7 mouse cellular contexts compared by ENCODE assay signal in the genomic region with DNA sequence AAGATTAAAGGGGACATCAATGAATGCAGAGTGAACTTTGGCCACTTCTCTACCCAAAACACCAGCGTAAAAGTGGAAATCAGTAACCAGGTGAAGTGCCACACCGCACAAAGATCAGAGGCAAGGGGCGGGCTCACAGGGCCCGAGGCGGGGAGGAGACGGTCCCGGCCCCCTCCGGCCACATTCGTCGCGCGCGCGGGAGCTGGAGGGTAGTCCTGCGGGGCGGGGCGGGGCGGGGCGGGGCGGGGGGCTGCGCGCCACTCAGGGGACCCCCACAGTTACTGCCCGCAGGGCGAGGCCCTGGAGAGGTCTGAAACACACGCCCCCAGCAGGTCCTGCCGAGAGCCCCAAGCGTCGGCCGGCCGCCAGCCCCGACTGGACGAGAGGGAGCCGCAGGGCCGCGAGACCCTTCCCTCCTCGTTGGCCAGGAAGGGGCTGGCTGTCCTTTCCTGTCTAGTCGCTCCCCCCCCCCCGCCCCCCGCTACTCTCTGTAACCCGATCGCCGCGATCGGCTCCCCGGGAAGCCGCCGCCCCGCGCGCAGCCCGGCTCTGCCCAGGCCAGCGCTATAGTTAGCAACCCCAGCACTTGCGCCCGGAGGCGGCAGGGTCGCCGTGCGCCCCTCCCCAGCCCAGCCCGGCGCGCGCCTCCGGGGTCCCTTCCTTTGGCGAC. TPM values are rescaled to one million over a fixed set of nuclear protein-coding genes. Genes with fewer than 3 reads are reported as not detected.
DNase-seq lines count a peak whose midpoint lies in the region; ATAC-seq lines count a peak whose summit lies in the region.

No protein-coding gene starts in this region.

- H3K27ac ChIP-seq in forebrain, embryonic 16.5 days (ENCODE audit: low read length), result peak overlapping the region; percentile 64
- peak overlapping the region; percentile 78 for H3K27ac ChIP-seq in hindbrain, embryonic 11.5 days (ENCODE audit: low read depth, low read length)
- H3K27ac ChIP-seq in limb, embryonic 15.5 days, result peak overlapping the region; percentile 96
- H3K27ac ChIP-seq in midbrain, embryonic 15.5 days, result peak overlapping the region; percentile 88

- no peaks in the 10 kb centered on the region for H3K36me3 ChIP-seq in forebrain, embryonic 16.5 days (ENCODE audit: control insufficient read depth, insufficient read depth)
- no peaks in the 10 kb centered on the region for H3K36me3 ChIP-seq in hindbrain, embryonic 11.5 days (ENCODE audit: control insufficient read depth, insufficient read depth, low read length)
- H3K36me3 ChIP-seq in limb, embryonic 15.5 days, result no peaks in the 10 kb centered on the region
- no peaks in the 10 kb centered on the region for H3K36me3 ChIP-seq in midbrain, embryonic 15.5 days (replicated peaks)

- H3K9me3 ChIP-seq in forebrain, embryonic 16.5 days (ENCODE audit: control insufficient read depth, low read length), result no peaks in the 10 kb centered on the region
- no peaks in the 10 kb centered on the region for H3K9me3 ChIP-seq in hindbrain, embryonic 11.5 days (ENCODE audit: control insufficient read depth, low read length)
- H3K9me3 ChIP-seq in limb, embryonic 15.5 days, result no peaks in the 10 kb centered on the region
- no peaks in the 10 kb centered on the region for H3K9me3 ChIP-seq in midbrain, embryonic 15.5 days

- peak overlapping the region; percentile 75 for H3K4me3 ChIP-seq in forebrain, embryonic 16.5 days (replicated peaks; ENCODE audit: low read length)
- H3K4me3 ChIP-seq in hindbrain, embryonic 11.5 days (ENCODE audit: low read depth, low read length), result peak overlapping the region; percentile 74
- H3K4me3 ChIP-seq in limb, embryonic 15.5 days, result peak overlapping the region; percentile 72
- H3K4me3 ChIP-seq in midbrain, embryonic 15.5 days, result peak overlapping the region; percentile 75

- ATAC-seq in forebrain, embryonic 16.5 days, result peak; percentile 70
- ATAC-seq in hindbrain, embryonic 11.5 days (ENCODE audit: low FRiP score), result peak; percentile 88
- peak; percentile 87 for ATAC-seq in limb, embryonic 15.5 days (ENCODE audit: insufficient number of reproducible peaks, low FRiP score, low TSS enrichment, low read depth)
- peak; percentile 86 for ATAC-seq in midbrain, embryonic 15.5 days (replicated peaks)

- peak overlapping the region; percentile 68 for H3K9ac ChIP-seq in forebrain, embryonic 16.5 days (replicated peaks; ENCODE audit: low read depth, low read length)
- peak overlapping the region; percentile 76 for H3K9ac ChIP-seq in hindbrain, embryonic 11.5 days (ENCODE audit: low read depth, low read length)
- peak overlapping the region; percentile 80 for H3K9ac ChIP-seq in limb, embryonic 15.5 days
- H3K9ac ChIP-seq in midbrain, embryonic 15.5 days, result peak overlapping the region; percentile 82

- H3K4me1 ChIP-seq in forebrain, embryonic 16.5 days (replicated peaks; ENCODE audit: control insufficient read depth, insufficient read depth, low read length), result peaks cover 11% of the 10 kb centered on the region
- H3K4me1 ChIP-seq in hindbrain, embryonic 11.5 days (replicated peaks; ENCODE audit: control insufficient read depth, insufficient read depth, low read length), result no peaks in the 10 kb centered on the region
- peaks cover 22% of the 10 kb centered on the region for H3K4me1 ChIP-seq in limb, embryonic 15.5 days
- peaks cover 18% of the 10 kb centered on the region for H3K4me1 ChIP-seq in midbrain, embryonic 15.5 days

- peaks cover 6% of the 10 kb centered on the region; the same call in 1 of the 2 replicates for H3K27me3 ChIP-seq in forebrain, embryonic 16.5 days (replicated peaks; ENCODE audit: control insufficient read depth, insufficient read depth, low read length)
- H3K27me3 ChIP-seq in hindbrain, embryonic 11.5 days (ENCODE audit: control insufficient read depth, insufficient read depth, low read length), result no peaks in the 10 kb centered on the region
- no peaks in the 10 kb centered on the region for H3K27me3 ChIP-seq in limb, embryonic 15.5 days
- no peaks in the 10 kb centered on the region for H3K27me3 ChIP-seq in midbrain, embryonic 15.5 days (replicated peaks)

- DNase-seq in MN1 (ENCODE audit: low spot score), result peak; percentile 66
- peak; percentile 85 for DNase-seq in adrenal gland, postnatal 10 days
- DNase-seq in hindbrain, embryonic 11.5 days (ENCODE audit: low spot score), result peak; percentile 80
- DNase-seq in urinary bladder, adult 2 months (ENCODE audit: low spot score), result peak; percentile 56

- peak overlapping the region; percentile 86 for H3K4me2 ChIP-seq in forebrain, embryonic 16.5 days (ENCODE audit: low read length)
- peak overlapping the region; percentile 78 for H3K4me2 ChIP-seq in hindbrain, embryonic 11.5 days (replicated peaks; ENCODE audit: low read depth, low read length)
- H3K4me2 ChIP-seq in limb, embryonic 15.5 days, result peak overlapping the region; percentile 59
- H3K4me2 ChIP-seq in midbrain, embryonic 15.5 days, result peak overlapping the region; percentile 88

- WGBS in forebrain, embryonic 16.5 days, result 0% methylated on average over 42 of the region's 64 CpGs
- WGBS in hindbrain, embryonic 11.5 days, result under 1% methylated on average over 33 of the region's 64 CpGs
- WGBS in limb, embryonic 15.5 days, result under 1% methylated on average over 55 of the region's 64 CpGs
- WGBS in midbrain, embryonic 15.5 days, result under 1% methylated on average over 61 of the region's 64 CpGs

RNA-seq across cellular contexts. Expression of gene Rbms1, which starts 0.9 kb away (rescaled TPM):
- 10 to 100 TPM; 71.0 to 89.6 TPM for total RNA-seq in adrenal gland, postnatal 10 days (2021)
- polyA plus RNA-seq in forebrain, embryonic 16.5 days (2015; fragmentation: Nextera tagmentation; extraction: Ambion mirVana), result 23.7 and 23.8 TPM in 2 replicates
- polyA plus RNA-seq in hindbrain, embryonic 11.5 days (2014; fragmentation: Nextera tagmentation; extraction: Ambion mirVana), result 66.7 and 78.6 TPM in 2 replicates
- polyA plus RNA-seq in limb, embryonic 15.5 days (2015; fragmentation: Nextera tagmentation; extraction: Ambion mirVana), result 138 and 143 TPM in 2 replicates
- polyA plus RNA-seq in midbrain, embryonic 15.5 days (2015; fragmentation: Nextera tagmentation; extraction: Ambion mirVana), result 50.5 and 50.9 TPM in 2 replicates
- polyA plus RNA-seq in urinary bladder, adult 2 months (2012; rRNA removed), result 50.3 and 56.1 TPM in 2 replicates

Comparison
In these comparisons a context has a peak if more than half of its experiments do, and no peak if none do; other contexts are left out.
1. Peak in every context shown above with its lines: DNase-seq, ATAC-seq, H3K4me3 ChIP-seq and H3K27ac ChIP-seq.